Mouse (Mus musculus) C2C12 (cell line): ENCODE data around the gene Psmd3.

Source experiments
- CEBPB ChIP-seq: IDR thresholded peaks from one replicate; pipeline ENCODE4 v1.6.1; 2011; ENCODE audit warnings: low read depth, mild to moderate bottlenecking, control low read depth, moderate library complexity
- CTCF ChIP-seq: IDR thresholded peaks from one replicate; pipeline ENCODE4 v1.5.1; 2011; ENCODE audit not compliant: control insufficient read depth, insufficient read depth, insufficient read length
- MAX ChIP-seq: IDR thresholded peaks from one replicate; pipeline ENCODE4 v1.6.1; 2011; ENCODE audit warnings: mild to moderate bottlenecking, control low read depth
- MYOD1 ChIP-seq: IDR thresholded peaks from one replicate; pipeline ENCODE4 v1.6.1; 2011; ENCODE audit warnings: low read depth; ENCODE audit not compliant: control insufficient read depth, insufficient read length
- MYOG ChIP-seq: IDR thresholded peaks from one replicate; pipeline ENCODE4 v1.6.1; 2011; ENCODE audit not compliant: control insufficient read depth, insufficient read length; ENCODE audit errors: extremely low read depth
- USF1 ChIP-seq: IDR thresholded peaks from one replicate; pipeline ENCODE4 v1.6.1; 2011; ENCODE audit warnings: low read depth, mild to moderate bottlenecking, control low read depth, moderate library complexity

GRCm38 (mm10) chr11:98698849-98699640 lies 16.7 kb downstream of the Psmd3 start:
- TF ChIP-seq CTCF (no peak), USF1 (no peak), MAX (no peak), MYOG (no peak), CEBPB (no peak), MYOD1 (no peak)
